Mouse (Mus musculus) naive thymus-derived CD4-positive, alpha-beta T cell, adult 2 months (primary cell): ENCODE data around the gene Plxnb1.

ENCODE experiments used
- DNase-seq: peaks from one replicate; pipeline ENCODE4 v3.0.0-alpha.2; 2011; ENCODE audit warnings: low read depth

Plxnb1 gene

GRCm38 (mm10) chr9:109161941-109162340, 66.8 kb downstream of the Plxnb1 start, which contains the start of gene Fbxw21:
TSS of gene Fbxw21 (minus strand) at chr9:109162041.
- DNase-seq = no peak

- DNase-seq = no peak
These were observed 72.1 kb downstream of the Plxnb1 start for GRCm38 (mm10) chr9:109167316-109167715.
